Mouse (Mus musculus) lung, postnatal 36 days (tissue): ENCODE measurements around the gene Cops3.
"Not testable (repeated sequence)": the region's sequence is repeated elsewhere in the genome, so short reads cannot be mapped to it uniquely, and the experiment has no call there.

ENCODE experiments used
- DNase-seq: peaks from one replicate; pipeline ENCODE4 v3.0.0; 2022; ENCODE audit warnings: mixed read lengths

The Cops3 gene

DNA sequence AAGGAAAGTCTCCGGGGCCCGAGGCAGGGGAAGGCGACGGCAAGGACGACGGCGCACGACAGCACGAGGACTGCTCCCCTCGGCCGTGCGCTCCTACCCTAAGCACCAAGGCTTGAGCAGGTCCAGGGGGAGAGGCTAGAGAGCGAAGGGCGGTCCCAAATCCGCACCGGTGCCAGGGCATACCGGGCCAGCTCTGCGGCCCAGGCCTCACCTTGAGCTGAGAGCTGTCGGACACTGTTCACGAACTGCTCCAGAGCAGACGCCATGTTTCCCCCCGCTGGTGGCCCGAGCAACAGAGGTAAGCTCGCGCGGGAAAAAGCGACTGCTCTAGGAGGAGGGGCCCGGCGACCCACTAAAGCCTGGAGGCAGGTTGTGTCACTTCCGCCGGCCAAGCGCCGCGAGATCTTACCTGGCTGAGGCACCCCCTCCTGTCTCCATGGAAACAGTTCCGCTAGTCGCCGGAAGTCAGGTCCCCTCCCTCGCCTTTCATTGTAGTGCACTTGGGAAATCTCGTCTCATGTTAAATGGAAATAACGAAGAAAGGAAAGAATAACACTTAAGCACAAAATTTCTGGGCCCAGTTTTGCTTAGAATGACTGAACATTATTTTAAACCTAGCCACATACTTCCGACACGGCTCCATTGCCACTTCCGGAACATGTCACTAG is at the start of gene Cops3:
Gene Cops3, minus strand, starts transcription at position 380 of the 668 bp plus-strand sequence.
- peak; percentile 99 for DNase-seq

DNA sequence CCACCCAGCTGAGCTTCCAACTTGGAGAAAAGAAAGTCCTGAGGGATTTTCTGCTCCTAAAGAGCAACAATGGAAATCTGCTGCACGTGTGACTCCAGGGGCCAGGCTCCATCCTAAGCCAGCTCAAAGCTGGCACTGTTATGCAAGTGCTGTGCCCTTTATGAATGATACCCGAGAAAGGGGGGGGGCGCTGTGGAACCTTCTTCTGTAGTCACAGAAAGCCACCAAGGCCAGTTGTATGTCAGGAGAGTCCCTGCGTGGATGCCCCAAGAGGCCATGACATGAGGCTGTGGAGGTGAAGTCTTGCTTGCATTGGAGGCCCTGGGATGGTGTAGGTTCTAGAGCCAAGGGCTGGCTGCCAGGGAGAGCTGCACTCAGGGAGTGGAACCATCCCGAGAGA is 48.5 kb upstream of the Cops3 start:
- DNase-seq: no peak

- DNase-seq: no peak
Measured at GRCm38 (mm10) chr11:59886952-59887351, 47.3 kb upstream of the Cops3 start.

DNA sequence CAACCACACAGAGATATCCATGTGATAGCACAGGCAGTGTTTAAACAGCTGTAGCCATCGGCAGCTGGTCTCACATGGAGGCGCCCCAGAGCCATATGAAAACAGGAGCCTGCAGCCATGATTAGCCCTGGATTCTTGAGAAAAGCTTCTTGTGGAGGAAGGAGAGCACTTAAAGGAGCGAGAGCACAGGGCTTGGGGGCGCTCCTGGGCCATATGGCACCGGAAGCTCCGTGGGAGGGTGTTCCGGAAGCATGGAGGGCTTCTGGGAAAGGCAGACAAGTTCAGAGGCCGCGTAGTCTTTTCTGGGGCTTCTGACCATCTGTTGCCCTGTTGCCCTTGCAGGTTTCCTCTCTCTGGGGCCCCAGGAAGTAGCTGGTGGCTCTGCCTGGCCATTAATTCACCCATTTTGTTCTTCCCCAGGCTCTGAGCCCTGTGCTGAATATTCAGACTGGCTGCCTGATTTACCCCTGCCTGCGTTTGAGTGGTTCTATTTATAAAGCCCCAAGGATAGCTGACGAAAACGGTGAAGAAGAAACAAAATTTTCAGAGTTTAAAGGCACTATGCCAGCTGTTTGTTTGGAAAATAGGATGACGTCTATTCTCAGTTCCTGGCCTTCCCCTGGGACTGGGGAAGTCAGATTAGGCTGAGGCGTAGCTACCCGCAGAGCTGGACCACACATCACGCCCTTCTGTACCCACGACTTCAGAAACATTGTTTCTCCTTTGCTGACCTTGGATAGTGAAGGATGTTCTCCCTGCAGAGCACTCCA is 45.8 kb upstream of the Cops3 start:
- DNase-seq: peak; percentile 66

GRCm38 (mm10) chr11:59880031-59880430 is 40.4 kb upstream of the Cops3 start:
- DNase-seq: peak; percentile 80

GRCm38 (mm10) chr11:59872124-59872523 is 32.5 kb upstream of the Cops3 start:
- DNase-seq: no peak

GRCm38 (mm10) chr11:59864316-59864715 is 24.7 kb upstream of the Cops3 start:
- DNase-seq: no peak

GRCm38 (mm10) chr11:59860467-59860866 is 20.8 kb upstream of the Cops3 start:
- no peak for DNase-seq

GRCm38 (mm10) chr11:59852865-59853264 is 13.2 kb upstream of the Cops3 start:
- DNase-seq: no peak

GRCm38 (mm10) chr11:59847891-59848884 is 8.6 kb upstream of the Cops3 start:
- DNase-seq: peak; percentile 82

GRCm38 (mm10) chr11:59847131-59847530 is 7.5 kb upstream of the Cops3 start:
- peak; percentile 76 for DNase-seq

DNA sequence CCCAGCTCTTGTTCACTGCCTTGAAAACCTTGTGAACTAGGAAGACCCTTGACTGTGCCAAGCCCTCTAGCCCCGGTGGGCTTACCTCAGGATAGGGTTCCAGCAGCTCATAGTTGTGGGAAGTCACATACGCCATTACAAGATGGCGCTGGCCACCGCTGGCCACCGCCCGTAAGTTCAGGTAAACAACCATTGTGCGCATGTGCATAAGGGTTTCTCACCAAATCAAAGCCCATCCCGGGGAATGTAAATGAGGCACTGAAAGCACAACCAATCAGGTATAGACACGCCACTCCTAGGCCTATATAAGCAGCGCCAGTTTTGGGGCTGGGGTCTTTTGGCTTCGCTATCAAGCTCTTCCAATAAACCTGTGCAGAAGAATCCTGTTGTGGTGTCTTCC is 6.7 kb upstream of the Cops3 start:
- DNase-seq: no peak

DNA sequence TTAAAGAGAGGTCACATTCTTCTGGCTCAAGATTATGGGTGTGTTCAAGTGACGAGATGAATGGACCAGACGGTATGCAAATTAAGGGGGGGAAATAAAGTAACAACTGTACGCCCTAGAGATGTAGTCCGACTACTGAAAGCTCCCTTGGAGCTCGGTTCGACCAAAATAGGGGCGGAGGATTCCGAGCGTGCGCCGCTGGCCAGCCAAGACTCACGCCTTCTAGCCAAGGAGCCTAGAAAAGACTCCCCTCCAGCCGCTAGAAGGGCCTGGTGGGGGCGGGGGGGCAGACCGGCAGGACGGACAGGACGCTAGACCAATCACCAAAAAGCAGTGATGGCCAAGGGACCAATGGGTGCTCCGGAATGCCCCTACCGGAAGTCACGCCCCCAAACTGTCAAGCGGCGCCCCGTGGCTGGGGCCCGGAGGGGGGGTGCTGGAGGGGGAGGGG is 605 bp downstream of the Cops3 start, which contains the start of gene Nt5m:
Gene Nt5m, plus strand, starts transcription at position 440 of the 451 bp plus-strand sequence.
- peak; percentile 94 for DNase-seq

DNA sequence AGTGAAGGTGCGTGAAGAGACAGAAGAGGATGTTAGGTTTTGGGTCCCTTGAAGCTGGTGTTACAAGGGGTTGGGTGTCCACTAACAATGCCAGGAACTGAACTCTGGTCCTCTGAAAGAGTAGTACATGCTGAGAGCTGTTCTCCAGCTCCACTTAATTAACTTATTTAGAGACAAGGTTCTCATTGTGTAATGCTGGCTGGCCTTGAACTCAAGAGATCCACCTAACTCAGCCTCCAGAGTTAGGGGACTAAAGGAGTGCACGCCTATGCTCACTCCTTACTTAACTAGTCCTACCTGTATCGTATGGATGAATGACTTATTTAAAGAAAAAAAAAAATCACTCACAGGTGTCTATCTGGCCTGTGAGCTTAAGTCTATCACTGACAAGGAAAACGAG is 1.2 kb downstream of the Cops3 start:
- no peak for DNase-seq

DNA sequence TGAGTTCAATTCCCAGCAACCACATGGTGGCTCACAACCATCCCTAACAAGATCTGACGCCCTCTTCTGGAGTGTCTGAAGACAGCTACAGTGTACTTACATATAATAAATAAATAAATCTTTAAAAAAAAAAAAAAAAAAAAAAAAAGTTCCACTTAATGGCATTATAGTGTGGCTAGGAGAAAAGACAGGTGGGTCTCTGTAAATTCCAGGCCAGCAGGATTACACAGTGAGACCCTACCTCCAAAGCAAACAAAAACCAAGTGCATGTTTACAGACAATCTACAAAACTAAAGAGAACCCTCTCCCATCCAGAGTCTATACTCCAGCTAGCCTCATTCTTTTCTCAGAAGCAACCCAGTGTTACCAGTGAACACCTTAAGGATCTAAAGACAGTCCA is 1.8 kb downstream of the Cops3 start:
- not testable (repeated sequence) for DNase-seq

- DNase-seq: no peak
Measured at GRCm38 (mm10) chr11:59821625-59822024, 18.0 kb downstream of the Cops3 start.

GRCm38 (mm10) chr11:59817916-59818315 is 21.7 kb downstream of the Cops3 start:
- DNase-seq: peak; percentile 39

GRCm38 (mm10) chr11:59815482-59816065 is 24.1 kb downstream of the Cops3 start:
- no peak for DNase-seq

GRCm38 (mm10) chr11:59814936-59815335 is 24.7 kb downstream of the Cops3 start:
- DNase-seq: no peak

DNA sequence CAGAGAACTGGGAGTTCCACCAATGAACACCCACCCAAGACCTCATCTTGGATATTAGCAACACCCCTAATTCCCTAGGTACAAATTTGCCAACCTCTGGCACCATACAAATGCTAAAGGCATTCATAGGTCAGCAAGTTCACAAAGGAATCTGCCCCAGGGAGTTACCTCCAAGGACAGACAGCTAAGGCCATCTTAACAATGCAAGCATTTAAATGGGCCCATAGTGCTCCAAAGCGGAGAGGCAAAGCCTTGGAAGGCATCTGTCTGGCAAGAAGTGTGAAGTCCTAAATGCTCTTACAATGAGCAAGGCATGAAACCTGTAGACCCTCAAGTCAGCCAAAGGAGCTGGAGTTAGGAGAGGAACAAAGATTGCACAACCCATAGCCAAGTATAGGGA is 25.3 kb downstream of the Cops3 start:
- DNase-seq: no peak

GRCm38 (mm10) chr11:59813276-59813675 is 26.4 kb downstream of the Cops3 start:
- DNase-seq: no peak

GRCm38 (mm10) chr11:59811211-59811610 is 28.4 kb downstream of the Cops3 start:
- DNase-seq: no peak
